Mouse (Mus musculus) urinary bladder, adult 2 months (tissue): ENCODE results near the gene Bcl2a1a. TPM values are rescaled to one million over a fixed set of nuclear protein-coding genes. Genes with fewer than 3 reads are reported as not detected.
"Not testable (repeated sequence)": the region's sequence is repeated elsewhere in the genome, so short reads cannot be mapped to it uniquely, and the experiment has no call there.

Experiments
- DNase-seq: peaks from one replicate; pipeline ENCODE4 v3.0.0; 2022; ENCODE audit warnings: low spot score
- polyA plus RNA-seq: library from polyadenylated mRNA; depleted of rRNA; stranded (reverse); fragments of >200 nt; gene quantifications from 2 replicates; pipeline ENCODE4 v1.2.3, GENCODE M21; 2012; rRNA removed

Bcl2a1a gene
- 1.7 and 1.8 TPM in 2 replicates for polyA plus RNA-seq

GRCm38 (mm10) chr9:88956670-88957153 is at the start of gene Bcl2a1a:
Gene Bcl2a1a (plus strand): TSS chr9:88956900.
- not testable (repeated sequence) for DNase-seq

DNA sequence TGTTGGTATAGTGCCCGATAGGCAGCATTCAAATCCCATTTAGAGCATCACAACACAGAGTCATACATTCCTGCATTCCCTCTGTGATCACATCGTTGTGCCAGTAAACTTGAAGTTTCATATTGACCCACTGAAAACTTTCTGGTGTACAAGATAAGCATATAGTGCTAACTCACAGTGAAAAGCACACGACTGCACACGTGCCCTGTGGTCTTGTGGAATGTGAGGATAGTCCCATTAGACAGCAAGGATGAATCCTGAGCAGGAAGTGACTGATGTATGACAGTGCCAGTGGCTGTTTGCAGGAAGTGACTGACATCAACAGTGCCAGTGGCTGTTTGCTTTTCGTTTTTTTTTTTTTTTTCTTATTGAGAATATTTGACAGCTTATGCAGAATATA is 40.1 kb upstream of the Bcl2a1a start:
- DNase-seq: not testable (repeated sequence)

DNA sequence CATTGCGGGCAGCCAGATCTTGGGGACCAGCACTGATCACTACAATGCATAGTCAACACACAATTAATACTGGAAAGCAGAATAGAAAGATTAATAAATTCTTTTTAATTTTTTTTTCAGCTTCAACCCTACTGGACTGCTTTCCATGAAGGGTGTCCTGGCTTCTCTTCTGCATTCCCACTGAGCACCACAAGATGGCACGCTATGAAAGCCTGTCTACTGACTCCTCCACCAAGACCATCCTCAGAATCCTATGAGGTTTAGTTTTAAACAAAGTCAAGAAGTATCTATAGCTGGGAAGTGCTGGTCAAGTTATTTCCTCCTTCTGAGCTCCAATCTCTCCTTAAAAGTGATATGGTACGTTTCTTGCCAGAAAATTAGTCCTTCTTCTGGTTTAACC is 18.4 kb upstream of the Bcl2a1a start:
- DNase-seq: not testable (repeated sequence)

- not testable (repeated sequence) for DNase-seq
These were observed 5.2 kb upstream of the Bcl2a1a start for GRCm38 (mm10) chr9:88951466-88951865.

DNA sequence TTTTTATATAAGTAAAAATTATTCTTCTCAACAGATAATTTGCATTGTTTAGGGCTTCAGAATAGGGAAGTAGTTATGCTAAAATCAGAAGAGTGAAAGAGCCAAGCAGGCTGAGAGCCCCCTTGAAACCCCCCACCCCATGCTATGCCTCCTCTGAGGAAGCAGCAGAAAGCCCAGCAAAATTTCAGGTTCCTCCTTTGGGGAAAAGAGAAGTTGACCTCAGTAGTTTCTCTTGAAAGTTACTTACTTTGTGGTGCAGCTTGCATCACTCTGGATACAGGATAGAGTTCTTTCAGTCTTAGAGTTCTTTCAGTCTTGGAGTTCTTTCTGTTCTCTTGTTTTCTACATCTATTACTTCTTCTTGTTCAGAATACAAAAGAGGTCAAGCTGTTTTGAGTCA is 3.5 kb upstream of the Bcl2a1a start:
- not testable (repeated sequence) for DNase-seq

DNA sequence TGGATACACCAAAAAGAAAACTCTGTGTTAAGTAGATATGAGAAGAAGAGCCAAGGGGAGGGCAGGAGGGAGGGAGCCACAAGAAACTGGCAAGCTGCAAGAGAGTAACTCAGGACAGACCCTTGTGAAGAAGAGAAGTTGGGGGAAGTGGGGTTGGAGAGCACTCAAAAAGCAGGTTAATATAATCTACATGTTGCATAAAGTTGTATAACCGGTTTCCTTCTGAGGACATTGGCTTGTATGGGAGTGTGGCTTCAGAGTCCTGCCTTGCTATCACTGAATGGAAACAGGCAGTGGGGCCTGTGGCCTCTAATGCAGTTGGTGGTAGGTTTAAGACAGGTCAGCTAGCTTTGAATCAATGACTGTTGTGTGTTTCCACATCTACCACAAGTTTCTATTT is 1.5 kb upstream of the Bcl2a1a start:
- DNase-seq: not testable (repeated sequence)

GRCm38 (mm10) chr9:88956035-88956434 is 665 bp upstream of the Bcl2a1a start:
- not testable (repeated sequence) for DNase-seq

- no peak for DNase-seq
These were observed 2.2 kb downstream of the Bcl2a1a start for GRCm38 (mm10) chr9:88958891-88959290.

GRCm38 (mm10) chr9:88959981-88960380 is 3.3 kb downstream of the Bcl2a1a start:
- DNase-seq: not testable (repeated sequence)

DNA sequence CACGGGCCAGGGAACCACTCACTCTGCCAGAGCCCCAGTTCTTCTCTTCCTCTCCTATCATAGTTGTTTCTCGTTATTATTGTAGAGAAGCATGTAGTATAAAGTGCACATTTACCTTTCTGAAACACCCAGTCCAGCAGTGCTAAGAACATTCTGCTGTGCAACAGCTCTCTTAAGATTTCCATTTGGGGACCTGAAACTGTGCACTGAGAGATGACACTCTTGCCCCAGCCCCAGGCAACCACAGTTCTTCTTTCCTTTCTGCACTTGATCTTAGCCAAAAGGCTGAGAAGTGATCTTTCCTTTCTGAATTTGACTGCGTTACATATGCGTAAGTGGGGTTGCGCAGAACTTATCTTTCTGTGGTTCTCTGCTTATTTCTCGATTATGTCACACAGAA is 9.8 kb downstream of the Bcl2a1a start:
- DNase-seq: not testable (repeated sequence)

DNA sequence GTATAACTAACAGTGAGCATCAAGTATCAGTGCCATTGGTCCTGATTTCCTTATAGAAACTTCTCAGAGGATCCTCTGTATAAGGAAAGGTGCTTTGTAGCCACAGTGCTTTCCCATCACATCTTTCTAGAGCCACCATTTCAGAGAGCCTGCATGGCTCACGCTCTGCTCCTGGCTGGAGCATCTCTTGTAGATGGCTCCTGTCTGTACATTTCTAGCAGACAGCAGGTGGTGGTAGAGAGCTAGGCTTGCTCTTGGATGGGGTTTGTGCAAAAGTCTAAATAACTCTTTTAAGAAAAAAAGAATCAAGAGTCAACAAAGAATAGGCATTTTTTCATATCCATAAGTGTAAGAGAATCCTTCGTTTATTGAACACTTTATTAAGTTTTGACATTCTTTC is 12.8 kb downstream of the Bcl2a1a start:
- DNase-seq: not testable (repeated sequence)

GRCm38 (mm10) chr9:88976875-88977274 is 20.2 kb downstream of the Bcl2a1a start:
- DNase-seq: not testable (repeated sequence)

DNA sequence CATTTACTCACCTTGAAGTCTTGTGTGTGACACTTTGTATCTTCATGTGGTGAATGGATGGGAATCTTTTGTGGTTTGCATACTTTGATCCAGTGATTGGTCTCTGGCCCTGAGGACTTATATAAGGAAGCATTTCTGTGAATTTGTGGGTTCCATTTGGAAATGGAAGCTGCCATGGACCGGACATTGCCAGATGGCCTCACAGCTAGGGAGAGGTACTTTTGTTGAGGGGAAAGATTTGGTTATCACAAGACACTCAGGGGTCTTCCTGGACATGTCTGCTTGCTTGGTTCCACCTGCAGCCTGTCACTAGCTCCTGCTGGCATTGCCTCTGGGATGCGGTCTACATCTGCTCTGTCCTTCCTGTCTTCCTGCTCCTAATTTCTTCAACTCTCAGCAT is 23.1 kb downstream of the Bcl2a1a start:
- DNase-seq: not testable (repeated sequence)

DNA sequence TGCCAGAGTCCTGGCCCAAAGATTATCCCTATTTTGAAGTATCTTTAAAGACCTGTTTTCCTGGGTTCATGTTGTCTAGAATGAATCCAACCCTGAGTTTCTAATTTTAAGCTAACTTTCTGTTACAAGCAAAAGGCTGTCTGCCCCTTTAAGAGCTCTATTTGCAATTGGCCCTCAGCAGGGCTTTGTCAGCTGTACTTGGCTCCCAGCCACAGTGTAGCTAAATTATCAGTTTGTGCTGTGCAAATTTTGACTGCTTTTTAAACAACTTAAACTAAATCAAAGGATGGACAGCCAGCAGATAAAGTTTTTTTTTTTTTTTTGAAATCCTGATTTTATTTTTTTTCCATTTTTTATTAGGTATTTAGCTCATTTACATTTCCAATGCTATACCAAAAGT is 44.8 kb downstream of the Bcl2a1a start:
- DNase-seq: not testable (repeated sequence)

Other genes starting within 250 kb of the Bcl2a1a start
- gene Mthfsl, start 236.6 kb upstream of the Bcl2a1a start, polyA plus RNA-seq: 28.8 and 36.1 TPM in 2 replicates
- gene Bcl2a1d, start 225.0 kb upstream of the Bcl2a1a start, polyA plus RNA-seq: 2.9 and 3.0 TPM in 2 replicates
- not detected in 2 replicates for gene Trim43c, start 117.7 kb upstream of the Bcl2a1a start, polyA plus RNA-seq
- gene Trim43b, start 135.9 kb downstream of the Bcl2a1a start, polyA plus RNA-seq: not detected in 2 replicates
- gene Bcl2a1b, start 242.3 kb downstream of the Bcl2a1a start, polyA plus RNA-seq: 3.5 and 4.5 TPM in 2 replicates
- not detected in 2 replicates for gene Gm29094, start 242.5 kb downstream of the Bcl2a1a start, polyA plus RNA-seq